Mouse (Mus musculus): ENCODE data around the gene Accsl. TPM values are rescaled to one million over a fixed set of nuclear protein-coding genes. Genes with fewer than 3 reads are reported as not detected.

Gene Accsl
- polyA plus RNA-seq, 1 experiment from 2014 or later, result not detected

DNA sequence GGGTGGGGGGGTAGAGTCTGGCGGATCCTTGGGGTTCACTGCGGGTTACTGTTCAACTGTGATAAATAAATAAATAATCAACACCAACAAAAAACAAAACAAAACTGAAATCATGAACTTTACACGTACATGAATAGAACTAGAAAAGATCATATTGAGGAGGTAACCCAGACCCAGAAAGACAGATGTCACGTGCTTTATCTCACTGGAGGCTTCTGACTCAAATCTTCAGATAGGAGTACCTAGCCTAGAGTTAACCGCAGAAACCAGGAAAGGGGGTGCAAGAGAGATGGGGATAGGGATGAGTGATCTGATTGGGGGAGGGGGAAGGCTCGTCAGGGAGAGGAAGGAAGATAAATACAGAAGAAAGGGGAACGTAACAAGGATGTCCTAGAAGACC is 20.1 kb upstream of the Accsl start:
- H3K9me3 ChIP-seq, result no peaks in the 10 kb centered on the region
- no peak overlapping the region for H3K9ac ChIP-seq
- H3K4me2 ChIP-seq, result no peak overlapping the region
- H3K27me3 ChIP-seq, result no peaks in the 10 kb centered on the region
- no peak overlapping the region for H3K27ac ChIP-seq
- no peaks in the 10 kb centered on the region for H3K36me3 ChIP-seq
- peaks cover 17% of the 10 kb centered on the region for H3K4me1 ChIP-seq
- ATAC-seq (ENCODE audit: insufficient number of reproducible peaks, insufficient read depth, low FRiP score, low TSS enrichment, low read depth), result no peak
- WGBS, result 87% methylated on average over 7 of the region's 7 CpGs
- no peak overlapping the region for H3K4me3 ChIP-seq

DNA sequence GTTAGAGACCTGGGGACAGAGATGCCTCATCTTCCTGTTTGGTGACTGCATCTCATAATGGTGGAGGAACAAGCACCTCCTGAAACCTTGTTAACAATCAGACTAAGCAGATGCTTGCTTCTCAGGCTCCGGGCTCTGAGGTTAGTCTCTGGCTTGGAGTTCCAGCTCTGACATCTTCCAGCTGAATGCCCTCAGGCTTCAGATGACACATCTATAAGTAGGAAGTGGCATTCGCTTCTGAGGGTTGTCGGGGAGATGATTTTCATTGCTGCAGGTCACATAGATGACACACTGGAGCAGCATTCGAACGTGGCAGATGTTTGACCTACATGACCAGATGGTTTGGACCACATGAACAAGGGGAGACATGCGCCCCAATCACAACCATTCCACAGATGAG is 19.4 kb upstream of the Accsl start:
- ATAC-seq (ENCODE audit: insufficient number of reproducible peaks, insufficient read depth, low FRiP score, low TSS enrichment, low read depth), result no peak
- no peak overlapping the region for H3K4me2 ChIP-seq
- no peaks in the 10 kb centered on the region for H3K27me3 ChIP-seq
- no peaks in the 10 kb centered on the region for H3K9me3 ChIP-seq
- peaks cover 17% of the 10 kb centered on the region for H3K4me1 ChIP-seq
- no peak overlapping the region for H3K4me3 ChIP-seq
- H3K9ac ChIP-seq, result no peak overlapping the region
- H3K27ac ChIP-seq, result no peak overlapping the region
- 73% methylated on average over 6 of the region's 6 CpGs for WGBS
- H3K36me3 ChIP-seq, result no peaks in the 10 kb centered on the region

DNA sequence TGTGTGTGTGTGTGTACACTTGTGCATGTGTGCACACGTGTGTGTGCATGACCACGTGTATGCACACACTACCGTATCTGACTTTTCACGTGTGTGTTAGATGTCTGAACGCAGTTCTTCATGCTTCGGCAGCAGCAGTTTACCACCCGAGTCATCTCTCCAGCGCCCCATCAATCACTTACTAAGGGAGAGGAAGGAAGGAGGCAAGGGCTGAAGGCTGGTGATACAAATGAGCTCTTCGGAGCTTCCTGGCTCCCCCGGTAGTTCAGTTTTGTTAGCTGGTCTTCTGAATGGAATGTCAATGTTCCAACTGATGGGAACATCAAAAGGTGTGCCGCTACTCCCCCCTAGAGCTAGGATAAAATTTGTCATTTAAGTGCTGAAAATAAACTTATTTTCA is 18.3 kb upstream of the Accsl start:
- no peaks in the 10 kb centered on the region for H3K9me3 ChIP-seq
- no peak overlapping the region for H3K4me3 ChIP-seq
- H3K27ac ChIP-seq, result no peak overlapping the region
- H3K9ac ChIP-seq, result no peak overlapping the region
- ATAC-seq (ENCODE audit: insufficient number of reproducible peaks, insufficient read depth, low FRiP score, low TSS enrichment, low read depth), result no peak
- H3K27me3 ChIP-seq, result no peaks in the 10 kb centered on the region
- H3K4me1 ChIP-seq, result peaks cover 15% of the 10 kb centered on the region
- WGBS, result 78% methylated on average over 11 of the region's 11 CpGs
- H3K4me2 ChIP-seq, result no peak overlapping the region
- no peaks in the 10 kb centered on the region for H3K36me3 ChIP-seq

DNA sequence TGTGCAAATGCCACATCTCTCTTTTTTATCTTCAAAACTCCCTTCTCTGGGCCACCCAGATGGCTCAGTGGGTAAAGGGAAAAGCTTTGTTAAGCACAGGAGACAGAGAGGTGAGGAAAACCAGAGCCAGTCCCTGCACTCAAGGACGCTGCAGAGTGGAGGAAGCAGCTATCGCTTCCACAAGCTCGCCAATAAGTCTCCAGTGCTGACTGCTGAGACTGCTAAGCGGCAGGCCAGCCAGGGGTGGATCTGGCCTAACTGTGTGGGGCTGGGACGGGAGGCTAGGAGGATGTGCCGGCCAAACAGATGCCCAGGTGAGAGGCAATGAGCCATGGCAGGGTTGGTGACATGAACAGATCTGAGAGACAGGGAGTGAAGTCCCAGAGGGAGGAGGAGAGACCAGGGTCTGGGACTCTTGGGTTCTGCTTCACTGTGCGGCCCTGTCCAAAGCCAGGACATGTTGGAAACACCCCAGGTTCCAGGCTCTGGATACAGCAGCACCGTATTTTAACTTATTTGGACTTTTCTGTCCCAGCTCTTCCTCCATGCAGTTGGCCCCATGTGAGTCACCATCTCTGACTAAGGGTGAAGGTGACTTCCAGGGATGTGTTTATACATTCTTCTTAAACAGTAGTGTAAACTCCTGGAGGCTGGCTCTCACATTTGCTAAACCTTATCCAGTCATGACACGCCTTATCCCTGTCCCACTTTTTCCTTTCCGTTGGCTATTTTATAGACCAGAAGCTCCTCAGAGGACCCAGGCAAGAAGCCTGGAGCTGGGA is 17.2 kb upstream of the Accsl start:
- Histone ChIP-seq H3K9ac (no peak overlapping the region), H3K27me3 (no peaks in the 10 kb centered on the region), H3K36me3 (no peaks in the 10 kb centered on the region), H3K4me2 (no peak overlapping the region), H3K27ac (no peak overlapping the region), H3K4me1 (peaks cover 5% of the 10 kb centered on the region), H3K4me3 (no peak overlapping the region), H3K9me3 (no peaks in the 10 kb centered on the region)
- 58% methylated on average over 10 of the region's 10 CpGs for WGBS
- ATAC-seq (ENCODE audit: insufficient number of reproducible peaks, insufficient read depth, low FRiP score, low TSS enrichment, low read depth), result no peak

DNA sequence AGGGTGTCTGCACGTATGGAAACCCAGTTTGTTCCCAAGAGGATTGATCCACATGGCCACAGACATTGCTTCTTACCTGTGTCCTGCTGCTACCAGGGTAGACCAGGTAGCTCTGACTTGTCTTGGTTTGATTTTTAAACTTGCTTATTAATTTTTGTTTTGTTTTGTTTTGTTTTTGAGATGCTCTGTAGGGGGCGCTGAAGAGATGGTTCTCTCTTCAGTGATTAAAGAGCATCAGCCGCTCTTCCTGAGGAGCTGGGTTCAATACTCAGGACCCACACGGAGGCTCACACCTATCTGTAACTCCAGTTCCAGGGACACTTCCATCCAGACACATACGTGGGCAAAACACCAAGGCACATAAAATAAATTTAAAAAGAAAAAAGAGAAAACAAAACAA is 14.1 kb upstream of the Accsl start:
- Histone ChIP-seq H3K9ac (no peak overlapping the region), H3K27ac (no peak overlapping the region), H3K4me2 (no peak overlapping the region), H3K36me3 (no peaks in the 10 kb centered on the region), H3K4me1 (no peaks in the 10 kb centered on the region), H3K4me3 (no peak overlapping the region), H3K27me3 (no peaks in the 10 kb centered on the region), H3K9me3 (no peaks in the 10 kb centered on the region)
- 51% methylated on average over 5 of the region's 5 CpGs for WGBS
- ATAC-seq (ENCODE audit: insufficient number of reproducible peaks, insufficient read depth, low FRiP score, low TSS enrichment, low read depth), result no peak

DNA sequence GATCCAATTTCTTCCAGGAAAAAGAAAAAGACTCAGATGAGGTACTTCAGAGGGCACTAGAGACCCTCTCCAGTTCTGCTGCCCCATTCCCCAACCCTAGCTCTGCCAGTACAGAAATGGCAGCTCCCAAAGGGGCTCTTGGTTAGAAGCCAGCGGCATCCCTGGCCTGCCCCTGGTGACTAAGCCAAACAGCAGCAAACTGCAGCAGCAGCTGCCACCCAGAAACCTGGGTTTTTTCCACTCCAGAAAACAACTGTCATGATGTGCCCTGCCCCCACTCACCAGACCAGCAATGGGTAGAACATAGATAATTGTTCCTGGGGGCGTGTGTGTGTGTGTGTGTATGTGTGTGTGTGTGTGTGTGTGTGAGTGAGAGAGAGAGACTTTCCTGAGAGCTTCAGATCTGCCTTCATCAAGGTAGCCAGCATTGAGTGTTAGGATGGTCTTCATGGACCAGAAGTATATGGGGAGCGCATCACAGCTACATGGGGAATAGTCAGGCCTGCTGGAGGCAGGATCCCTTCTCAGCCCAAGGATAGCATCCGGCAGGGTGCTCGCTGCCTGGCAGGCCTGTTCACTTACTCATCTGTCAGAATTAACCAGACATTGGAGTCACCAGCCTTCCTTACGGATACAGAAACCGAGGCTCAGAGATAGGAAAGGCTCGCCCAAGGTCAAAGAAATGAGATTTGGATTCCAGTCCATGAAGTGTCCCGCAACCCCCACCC is 12.8 kb upstream of the Accsl start:
- no peaks in the 10 kb centered on the region for H3K4me1 ChIP-seq
- H3K4me2 ChIP-seq, result no peak overlapping the region
- H3K9ac ChIP-seq, result no peak overlapping the region
- H3K27ac ChIP-seq, result no peak overlapping the region
- H3K9me3 ChIP-seq, result no peaks in the 10 kb centered on the region
- ATAC-seq (ENCODE audit: insufficient number of reproducible peaks, insufficient read depth, low FRiP score, low TSS enrichment, low read depth), result no peak
- no peaks in the 10 kb centered on the region for H3K36me3 ChIP-seq
- no peak overlapping the region for H3K4me3 ChIP-seq
- H3K27me3 ChIP-seq, result no peaks in the 10 kb centered on the region
- 79% methylated on average over 9 of the region's 9 CpGs for WGBS

DNA sequence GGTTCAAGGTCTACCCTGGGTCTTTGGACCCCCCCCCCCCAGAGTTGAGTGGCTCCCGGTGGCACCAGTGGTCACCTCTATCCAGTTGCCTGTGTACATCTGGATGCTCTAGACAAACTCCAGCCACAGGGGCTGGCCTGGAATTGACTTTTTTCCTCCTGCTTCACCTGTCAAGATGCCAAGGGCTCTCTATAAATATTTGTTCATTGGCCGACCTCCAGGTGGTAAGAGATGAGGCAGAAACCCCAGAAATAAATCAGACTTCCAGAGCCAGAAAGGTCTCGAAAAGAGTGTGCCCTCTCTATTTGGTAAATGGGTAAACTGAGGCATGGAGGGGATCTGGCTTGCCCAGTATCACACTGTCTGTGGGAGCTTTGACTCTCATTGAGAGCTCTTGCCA is 12.0 kb upstream of the Accsl start:
- H3K4me1 ChIP-seq, result no peaks in the 10 kb centered on the region
- no peak overlapping the region for H3K4me2 ChIP-seq
- no peak overlapping the region for H3K4me3 ChIP-seq
- no peaks in the 10 kb centered on the region for H3K27me3 ChIP-seq
- H3K36me3 ChIP-seq, result no peaks in the 10 kb centered on the region
- H3K9me3 ChIP-seq, result no peaks in the 10 kb centered on the region
- H3K27ac ChIP-seq, result no peak overlapping the region
- ATAC-seq (ENCODE audit: insufficient number of reproducible peaks, insufficient read depth, low FRiP score, low TSS enrichment, low read depth), result no peak
- no peak overlapping the region for H3K9ac ChIP-seq
- 91% methylated on average over 3 of the region's 3 CpGs for WGBS

DNA sequence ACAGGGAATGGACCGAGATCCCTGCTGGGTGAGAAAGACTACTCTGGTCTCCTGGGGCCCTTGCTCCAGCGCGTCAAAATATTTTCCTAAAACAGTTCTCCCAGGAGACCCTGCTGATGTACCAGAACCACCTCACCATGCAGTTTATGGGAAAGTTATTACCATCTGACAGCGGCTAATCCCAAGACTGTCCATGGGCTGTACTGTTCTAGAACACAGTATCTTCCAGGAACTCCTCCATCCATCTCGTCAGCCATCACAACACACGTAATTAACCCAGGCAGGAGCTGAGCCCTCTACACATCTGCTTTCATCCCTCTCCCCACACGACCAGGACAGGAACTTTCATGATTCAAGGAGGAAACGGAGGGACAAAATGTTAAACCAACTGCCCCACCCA is 11.5 kb upstream of the Accsl start:
- no peak overlapping the region for H3K4me2 ChIP-seq
- WGBS, result 65% methylated on average over 8 of the region's 8 CpGs
- no peak overlapping the region for H3K27ac ChIP-seq
- H3K4me3 ChIP-seq, result no peak overlapping the region
- H3K4me1 ChIP-seq, result no peaks in the 10 kb centered on the region
- H3K9ac ChIP-seq, result no peak overlapping the region
- ATAC-seq (ENCODE audit: insufficient number of reproducible peaks, insufficient read depth, low FRiP score, low TSS enrichment, low read depth), result no peak
- H3K9me3 ChIP-seq, result no peaks in the 10 kb centered on the region
- H3K27me3 ChIP-seq, result no peaks in the 10 kb centered on the region
- H3K36me3 ChIP-seq, result no peaks in the 10 kb centered on the region

DNA sequence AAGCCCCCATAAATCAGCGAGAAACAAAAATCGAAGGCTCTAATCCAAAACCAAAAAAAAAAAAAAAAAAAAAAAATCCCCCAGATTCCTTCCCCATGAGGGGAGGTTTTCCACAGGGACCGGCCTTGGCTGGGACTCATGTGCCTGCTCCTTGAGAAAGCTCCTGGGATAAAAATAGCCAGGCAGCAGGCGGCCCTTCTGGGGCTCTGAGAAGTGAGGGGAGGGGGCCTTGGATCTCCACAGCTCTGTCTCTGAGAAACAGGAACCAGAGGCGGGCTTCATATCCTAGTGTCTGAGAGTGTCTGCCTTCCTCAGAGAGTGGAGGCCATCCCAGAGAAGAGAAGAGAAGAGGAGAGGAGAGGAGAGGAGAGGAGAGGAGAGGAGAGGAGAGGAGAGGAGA is 8.0 kb upstream of the Accsl start:
- no peak for ATAC-seq (ENCODE audit: insufficient number of reproducible peaks, insufficient read depth, low FRiP score, low TSS enrichment, low read depth)
- WGBS, result 63% methylated on average over 5 of the region's 5 CpGs
- no peaks in the 10 kb centered on the region for H3K36me3 ChIP-seq
- H3K27me3 ChIP-seq, result 0 out of 2 replicates have a peak, but pooled peaks cover 3% of the 10 kb centered on the region
- no peak overlapping the region for H3K27ac ChIP-seq
- H3K9ac ChIP-seq, result no peak overlapping the region
- H3K4me3 ChIP-seq, result no peak overlapping the region
- peaks cover 24% of the 10 kb centered on the region for H3K4me1 ChIP-seq
- H3K9me3 ChIP-seq, result no peaks in the 10 kb centered on the region
- H3K4me2 ChIP-seq, result no peak overlapping the region

DNA sequence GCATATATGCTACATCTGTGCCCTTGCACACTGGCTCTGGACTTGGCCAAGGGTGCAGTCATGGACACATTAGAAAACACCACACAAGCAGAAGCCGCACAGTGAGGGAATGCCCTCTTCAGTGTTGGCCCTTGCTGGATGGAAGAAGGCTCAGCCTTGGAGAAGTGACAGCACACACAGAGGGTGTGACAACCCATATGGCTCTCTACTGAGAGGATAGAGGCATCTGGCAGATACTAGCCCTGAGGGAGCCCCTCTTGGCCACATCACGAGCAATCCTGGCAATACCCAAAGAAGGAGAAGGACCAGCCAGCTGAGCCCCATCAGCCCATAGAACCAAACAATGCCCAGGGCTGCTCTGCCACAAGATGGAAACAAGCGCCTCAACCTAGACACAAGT is 5.6 kb upstream of the Accsl start:
- no peak overlapping the region for H3K27ac ChIP-seq
- H3K9me3 ChIP-seq, result no peaks in the 10 kb centered on the region
- H3K36me3 ChIP-seq, result no peaks in the 10 kb centered on the region
- H3K4me1 ChIP-seq, result peaks cover 26% of the 10 kb centered on the region
- 89% methylated on average over 3 of the region's 3 CpGs for WGBS
- no peak overlapping the region for H3K4me3 ChIP-seq
- no peak overlapping the region for H3K4me2 ChIP-seq
- no peak overlapping the region for H3K9ac ChIP-seq
- ATAC-seq (ENCODE audit: insufficient number of reproducible peaks, insufficient read depth, low FRiP score, low TSS enrichment, low read depth), result no peak
- H3K27me3 ChIP-seq, result 0 out of 2 replicates have a peak, but pooled peaks cover 3% of the 10 kb centered on the region

DNA sequence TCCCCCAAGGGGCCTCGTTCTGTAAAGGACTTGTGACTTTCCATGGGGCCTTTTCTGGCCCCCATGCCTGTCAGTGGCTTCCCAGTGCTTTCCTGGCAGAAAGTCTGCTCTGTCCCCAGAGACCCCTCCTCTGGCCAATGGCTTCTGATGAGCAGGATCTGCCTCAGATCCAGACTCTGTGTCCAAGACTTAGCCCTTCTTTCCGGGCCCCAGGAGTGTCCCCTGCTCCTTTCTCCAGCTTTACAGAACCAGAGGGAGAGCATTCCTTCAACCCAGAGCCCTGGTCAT is 5.2 kb upstream of the Accsl start:
- Histone ChIP-seq H3K4me2 (no peak overlapping the region), H3K9ac (no peak overlapping the region), H3K4me3 (no peak overlapping the region), H3K9me3 (no peaks in the 10 kb centered on the region), H3K27me3 (0 out of 2 replicates have a peak, but pooled peaks cover 3% of the 10 kb centered on the region), H3K36me3 (no peaks in the 10 kb centered on the region), H3K27ac (no peak overlapping the region), H3K4me1 (peaks cover 26% of the 10 kb centered on the region)
- ATAC-seq (ENCODE audit: insufficient number of reproducible peaks, insufficient read depth, low FRiP score, low TSS enrichment, low read depth), result no peak
- WGBS, result 22% methylated on average over 2 of the region's 2 CpGs

DNA sequence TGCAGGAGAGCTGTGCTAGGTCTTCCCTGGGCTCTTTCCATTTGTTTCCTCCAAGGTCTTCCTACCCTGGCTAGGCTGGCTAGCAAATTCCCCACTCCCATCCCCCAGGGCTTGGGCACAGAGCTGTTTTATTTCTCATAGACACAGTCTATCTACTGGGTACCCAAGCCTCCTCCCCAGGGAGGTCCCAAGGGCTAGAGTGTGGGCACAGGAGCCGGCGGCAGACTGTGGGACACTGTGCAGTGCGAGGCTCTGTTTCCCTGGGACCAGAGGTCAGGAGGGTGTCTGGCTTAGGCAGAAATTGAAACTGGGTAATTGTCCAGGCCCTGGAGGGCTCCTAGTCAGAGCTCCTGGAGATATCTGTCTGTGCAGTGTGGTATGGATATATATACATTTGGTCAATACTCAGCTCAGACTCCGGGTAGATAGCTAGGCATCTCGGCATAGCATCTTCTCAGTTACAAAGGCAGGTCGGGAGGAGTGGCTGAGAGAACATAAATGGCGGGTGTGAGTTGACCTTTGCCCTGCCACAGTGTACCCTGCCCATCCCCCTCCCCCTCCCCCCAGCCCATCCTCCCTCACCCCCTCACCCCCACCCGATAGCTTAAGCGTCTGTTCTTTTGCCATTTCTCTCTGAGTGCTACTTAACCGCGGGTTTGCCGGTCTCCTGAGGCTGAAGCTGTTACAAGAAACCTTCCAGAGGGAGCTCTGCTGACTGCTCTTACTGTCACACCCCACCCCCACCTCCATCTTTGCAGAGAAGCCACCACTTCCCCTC is 4.7 kb upstream of the Accsl start:
- H3K36me3 ChIP-seq, result no peaks in the 10 kb centered on the region
- H3K4me2 ChIP-seq, result no peak overlapping the region
- no peak overlapping the region for H3K4me3 ChIP-seq
- 7% methylated on average over 12 of the region's 12 CpGs for WGBS
- no peaks in the 10 kb centered on the region for H3K9me3 ChIP-seq
- ATAC-seq (ENCODE audit: insufficient number of reproducible peaks, insufficient read depth, low FRiP score, low TSS enrichment, low read depth), result no peak
- no peak overlapping the region for H3K9ac ChIP-seq
- peaks cover 26% of the 10 kb centered on the region for H3K4me1 ChIP-seq
- H3K27me3 ChIP-seq, result 0 out of 2 replicates have a peak, but pooled peaks cover 7% of the 10 kb centered on the region
- no peak overlapping the region for H3K27ac ChIP-seq
